Mouse (Mus musculus) brain, embryonic 14.5 days (tissue): ENCODE measurements around the gene D330020A13Rik.

Experiments
- CTCF ChIP-seq: fragments of 200-500 bp; IDR thresholded peaks from 2 replicates; pipeline ENCODE4 v1.5.1; 2012; ENCODE audit warnings: inconsistent platforms, mild to moderate bottlenecking, moderate library complexity, borderline replicate concordance; ENCODE audit not compliant: insufficient read depth, insufficient read length; ENCODE audit errors: extremely low read depth
- POLR2A ChIP-seq: fragments of 200-500 bp; IDR thresholded peaks from 2 replicates; pipeline ENCODE4 v1.6.1; 2012; ENCODE audit warnings: mild to moderate bottlenecking, inconsistent platforms, borderline replicate concordance; ENCODE audit not compliant: poor library complexity, insufficient read depth, insufficient read length, severe bottlenecking; ENCODE audit errors: extremely low read depth

- TF ChIP-seq CTCF (no peak), POLR2A (no peak)
Observed at GRCm38 (mm10) chr6:120249831-120250230, 44.3 kb upstream of the D330020A13Rik start.
